In the genomic region with DNA sequence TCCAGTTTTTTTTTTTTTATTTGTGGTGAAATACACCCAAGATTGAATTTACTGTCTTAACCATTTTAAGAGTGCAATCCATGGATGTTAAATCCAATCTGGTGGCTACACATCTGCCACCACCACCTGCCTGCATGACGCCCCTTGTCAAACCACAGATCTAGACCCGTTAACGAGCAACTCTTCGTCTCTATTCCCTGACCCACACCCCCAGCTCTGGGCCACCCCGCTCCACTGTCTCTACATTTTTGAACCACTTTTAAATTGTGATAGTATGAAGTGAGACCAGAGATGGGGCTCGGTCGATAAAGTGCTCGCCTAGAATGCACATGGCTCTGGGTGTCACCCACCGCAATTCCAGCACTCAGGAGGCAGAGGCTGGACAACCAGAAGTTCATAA, we compare ENCODE assay signal across 25 mouse cellular contexts. TPM values are rescaled to one million over a fixed set of nuclear protein-coding genes. Genes with fewer than 3 reads are reported as not detected.
"Had no signal": no experiment of that assay in that cellular context is flagged by ENCODE, and none has a peak within 500 bp of the region (broad histone marks: within the 10 kb centered on the region; RNA-seq: fewer than 3 reads in every experiment).

No protein-coding gene starts in this region.

- H3K9me3 ChIP-seq: liver, embryonic 13.5 days; liver, embryonic 15.5 days; lung, embryonic 15.5 days; midbrain, embryonic 13.5 days; midbrain, embryonic 15.5 days; neural tube, embryonic 12.5 days had no signal

- H3K9ac ChIP-seq: liver, embryonic 13.5 days; liver, embryonic 15.5 days; liver, postnatal 0 days; lung, embryonic 15.5 days; midbrain, embryonic 13.5 days; midbrain, embryonic 15.5 days; neural tube, embryonic 12.5 days had no signal

- H3K4me2 ChIP-seq: liver, embryonic 11.5 days; liver, embryonic 13.5 days; liver, embryonic 15.5 days; lung, embryonic 15.5 days; midbrain, embryonic 11.5 days; midbrain, embryonic 13.5 days; midbrain, embryonic 15.5 days; neural tube, embryonic 12.5 days had no signal

- H3K27me3 ChIP-seq: liver, embryonic 13.5 days; liver, embryonic 15.5 days; lung, embryonic 15.5 days; midbrain, embryonic 13.5 days; midbrain, embryonic 15.5 days; neural tube, embryonic 12.5 days had no signal

- H3K36me3 ChIP-seq: liver, embryonic 13.5 days; liver, embryonic 15.5 days; lung, embryonic 15.5 days; midbrain, embryonic 13.5 days; midbrain, embryonic 15.5 days; neural tube, embryonic 12.5 days had no signal

- H3K4me1 ChIP-seq: liver, embryonic 13.5 days; lung, embryonic 15.5 days; midbrain, embryonic 13.5 days; midbrain, embryonic 15.5 days; neural tube, embryonic 12.5 days had no signal

- DNase-seq: liver, embryonic 13.5 days; liver, postnatal 0 days; lung, adult 2 months; lung, postnatal 14 days; lung, postnatal 36 days; right cerebral cortex, postnatal 14 days; spleen, adult 18-20 months had no signal

- H3K27ac ChIP-seq: liver, embryonic 13.5 days; liver, embryonic 15.5 days; lung, embryonic 15.5 days; macrophage; midbrain, embryonic 13.5 days; midbrain, embryonic 15.5 days; neural tube, embryonic 12.5 days had no signal

- H3K4me3 ChIP-seq: liver, embryonic 13.5 days; liver, embryonic 15.5 days; lung, embryonic 15.5 days; megakaryocyte, embryonic 14.5 days; midbrain, embryonic 13.5 days; midbrain, embryonic 15.5 days; neural tube, embryonic 12.5 days had no signal

RNA-seq across cellular contexts. Expression of a gene that starts 8.3 kb away (rescaled TPM):
- total RNA-seq: megakaryocyte progenitor cell, adult 5-6 weeks; midbrain, postnatal 0 days; monocyte, adult 5-6 weeks; neutrophil, adult 5-6 weeks had no signal
- polyA plus RNA-seq: liver, embryonic 11.5 days; liver, embryonic 13.5 days; liver, embryonic 15.5 days; liver, postnatal 0 days; lung, adult 2 months; lung, embryonic 15.5 days; lung, postnatal 0 days; macrophage; midbrain, embryonic 11.5 days; midbrain, embryonic 13.5 days; midbrain, embryonic 15.5 days; midbrain, postnatal 0 days; neural tube, embryonic 12.5 days; neural tube, embryonic 14.5 days; small intestine, adult 2 months; stomach, embryonic 14.5 days; stomach, embryonic 16.5 days had no signal
